Mouse (Mus musculus): ENCODE data around the gene Serinc2. TPM values are rescaled to one million over a fixed set of nuclear protein-coding genes. Genes with fewer than 3 reads are reported as not detected.

Gene Serinc2
- polyA plus RNA-seq, 1 experiment from 2014 or later, result 29.6 TPM

DNA sequence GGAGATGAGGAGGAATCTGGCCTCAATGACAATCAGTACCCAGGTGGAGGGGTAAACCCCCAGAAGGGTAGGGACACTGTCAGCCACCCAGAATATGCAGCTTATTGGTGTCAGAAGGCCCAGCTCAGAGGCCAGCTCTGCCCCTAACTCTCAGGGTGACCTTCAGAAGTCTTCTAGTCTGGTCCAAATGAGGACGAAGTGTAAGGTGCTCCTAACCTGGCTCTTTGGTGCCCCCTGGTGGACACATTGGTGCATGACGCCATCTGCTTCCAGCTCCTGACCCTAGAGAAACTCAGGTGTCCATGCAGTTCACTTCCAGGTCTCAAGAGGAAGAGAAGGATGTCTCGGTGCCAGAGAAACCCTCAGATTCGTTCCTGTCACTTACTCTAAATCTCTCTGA is 13.3 kb upstream of the Serinc2 start:
- no peaks in the 10 kb centered on the region for H3K4me1 ChIP-seq (ENCODE audit: control insufficient read depth, insufficient read depth, low read length)
- peak; percentile 60; the same call in 1 of the 2 replicates for ATAC-seq
- H3K27ac ChIP-seq (ENCODE audit: low read length), result no peak overlapping the region
- WGBS, result 5% methylated on average over 4 of the region's 4 CpGs
- H3K9me3 ChIP-seq (replicated peaks; ENCODE audit: control insufficient read depth, low read length, poor library complexity, severe bottlenecking), result no peaks in the 10 kb centered on the region
- no peaks in the 10 kb centered on the region for H3K36me3 ChIP-seq (ENCODE audit: control insufficient read depth, insufficient read depth, low read length)
- H3K9ac ChIP-seq (ENCODE audit: low read depth, low read length), result no peak overlapping the region
- H3K4me3 ChIP-seq (ENCODE audit: low read depth, low read length), result no peak overlapping the region
- no peaks in the 10 kb centered on the region for H3K27me3 ChIP-seq (ENCODE audit: control insufficient read depth, insufficient read depth, low read depth, low read length)
- no peak overlapping the region for H3K4me2 ChIP-seq (ENCODE audit: low read length)

DNA sequence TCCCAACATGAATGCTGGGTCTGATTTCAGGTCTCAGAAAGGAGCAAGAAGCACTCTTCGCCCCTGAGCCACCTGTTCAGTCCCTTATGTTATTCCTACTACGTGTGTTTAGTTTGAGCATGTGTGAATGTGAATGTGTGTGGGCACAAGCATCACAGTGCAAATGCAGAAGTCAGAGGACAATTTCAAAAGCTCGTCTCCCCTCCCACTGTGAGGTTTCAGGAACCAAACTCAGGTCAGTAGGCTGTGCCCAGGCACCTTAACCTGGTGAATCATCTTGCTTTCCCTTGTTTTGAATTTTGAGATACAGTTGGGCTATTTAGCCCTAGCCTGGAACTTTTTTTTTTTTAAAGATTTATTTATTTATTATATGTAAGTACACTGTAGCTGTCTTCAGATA is 10.8 kb upstream of the Serinc2 start:
- H3K36me3 ChIP-seq (ENCODE audit: control insufficient read depth, insufficient read depth, low read length), result no peaks in the 10 kb centered on the region
- H3K4me3 ChIP-seq (ENCODE audit: low read depth, low read length), result no peak overlapping the region
- WGBS, result 81% methylated on average over 3 of the region's 3 CpGs
- H3K4me1 ChIP-seq (ENCODE audit: control insufficient read depth, insufficient read depth, low read length), result no peaks in the 10 kb centered on the region
- no peak overlapping the region for H3K4me2 ChIP-seq (ENCODE audit: low read length)
- no peaks in the 10 kb centered on the region for H3K9me3 ChIP-seq (replicated peaks; ENCODE audit: control insufficient read depth, low read length, poor library complexity, severe bottlenecking)
- H3K27me3 ChIP-seq (ENCODE audit: control insufficient read depth, insufficient read depth, low read depth, low read length), result no peaks in the 10 kb centered on the region
- no peak overlapping the region for H3K9ac ChIP-seq (ENCODE audit: low read depth, low read length)
- no peak overlapping the region for H3K27ac ChIP-seq (ENCODE audit: low read length)
- no peak for ATAC-seq

DNA sequence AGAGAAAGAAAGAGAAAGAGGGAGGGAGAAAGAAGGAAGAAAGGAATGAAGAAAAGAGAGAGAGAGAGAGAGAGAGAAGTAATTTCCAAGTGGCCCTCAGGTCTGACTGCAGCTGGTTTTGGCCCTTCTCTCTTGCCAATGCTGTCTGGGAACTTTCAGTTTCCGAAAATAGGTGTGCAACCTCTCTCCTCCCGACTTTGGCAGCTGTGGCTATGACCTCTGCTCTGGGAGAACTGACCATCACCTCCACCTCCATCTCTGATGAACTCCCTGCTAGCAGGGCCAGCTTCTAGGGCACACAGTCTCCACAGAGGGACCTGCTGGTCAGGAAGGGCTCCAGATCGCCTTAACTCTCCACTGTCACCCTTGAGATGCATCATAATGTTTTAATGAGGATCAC is 7.5 kb upstream of the Serinc2 start:
- H3K36me3 ChIP-seq (ENCODE audit: control insufficient read depth, insufficient read depth, low read length), result no peaks in the 10 kb centered on the region
- H3K27ac ChIP-seq (ENCODE audit: low read length), result no peak overlapping the region
- 60% methylated on average over 3 of the region's 3 CpGs for WGBS
- no peaks in the 10 kb centered on the region for H3K4me1 ChIP-seq (ENCODE audit: control insufficient read depth, insufficient read depth, low read length)
- ATAC-seq, result no peak
- no peaks in the 10 kb centered on the region for H3K27me3 ChIP-seq (ENCODE audit: control insufficient read depth, insufficient read depth, low read depth, low read length)
- H3K9ac ChIP-seq (ENCODE audit: low read depth, low read length), result no peak overlapping the region
- H3K4me3 ChIP-seq (ENCODE audit: low read depth, low read length), result no peak overlapping the region
- H3K4me2 ChIP-seq (ENCODE audit: low read length), result no peak overlapping the region
- H3K9me3 ChIP-seq (replicated peaks; ENCODE audit: control insufficient read depth, low read length, poor library complexity, severe bottlenecking), result no peaks in the 10 kb centered on the region

GRCm38 (mm10) chr4:130283826-130284225 is 4.8 kb upstream of the Serinc2 start:
- Histone ChIP-seq H3K36me3 (ENCODE audit: control insufficient read depth, insufficient read depth, low read length) (no peaks in the 10 kb centered on the region), H3K4me1 (ENCODE audit: control insufficient read depth, insufficient read depth, low read length) (no peaks in the 10 kb centered on the region), H3K27me3 (ENCODE audit: control insufficient read depth, insufficient read depth, low read depth, low read length) (no peaks in the 10 kb centered on the region), H3K4me2 (ENCODE audit: low read length) (no peak overlapping the region), H3K4me3 (ENCODE audit: low read depth, low read length) (no peak overlapping the region), H3K9me3 (replicated peaks; ENCODE audit: control insufficient read depth, low read length, poor library complexity, severe bottlenecking) (no peaks in the 10 kb centered on the region), H3K27ac (ENCODE audit: low read length) (no peak overlapping the region), H3K9ac (ENCODE audit: low read depth, low read length) (no peak overlapping the region)
- no peak for ATAC-seq
- 83% methylated on average over 9 of the region's 9 CpGs for WGBS

DNA sequence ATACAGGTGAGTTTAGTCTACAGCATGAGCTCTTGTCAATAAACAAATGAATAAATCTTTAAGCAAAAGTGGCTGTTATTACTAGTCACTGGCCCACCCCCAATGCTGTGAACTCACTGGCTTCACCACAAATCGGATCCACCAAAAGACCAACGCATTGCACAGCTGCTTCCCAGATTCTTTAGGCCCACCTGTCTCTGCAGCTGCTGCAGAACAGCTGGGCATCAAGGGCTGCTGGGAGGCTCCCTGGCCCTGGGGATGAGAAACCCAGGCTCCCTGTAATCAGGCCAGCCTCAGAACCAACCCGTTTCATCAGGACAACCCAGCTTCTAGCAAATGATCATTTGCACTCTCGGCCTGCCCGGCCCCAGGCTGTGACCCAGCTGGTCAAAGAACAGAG is 3.9 kb upstream of the Serinc2 start:
- Histone ChIP-seq H3K9ac (ENCODE audit: low read depth, low read length) (no peak overlapping the region), H3K27ac (ENCODE audit: low read length) (no peak overlapping the region), H3K36me3 (ENCODE audit: control insufficient read depth, insufficient read depth, low read length) (no peaks in the 10 kb centered on the region), H3K9me3 (replicated peaks; ENCODE audit: control insufficient read depth, low read length, poor library complexity, severe bottlenecking) (no peaks in the 10 kb centered on the region), H3K27me3 (ENCODE audit: control insufficient read depth, insufficient read depth, low read depth, low read length) (no peaks in the 10 kb centered on the region), H3K4me3 (ENCODE audit: low read depth, low read length) (no peak overlapping the region), H3K4me2 (ENCODE audit: low read length) (no peak overlapping the region), H3K4me1 (ENCODE audit: control insufficient read depth, insufficient read depth, low read length) (no peaks in the 10 kb centered on the region)
- no peak for ATAC-seq
- 80% methylated on average over 5 of the region's 5 CpGs for WGBS

DNA sequence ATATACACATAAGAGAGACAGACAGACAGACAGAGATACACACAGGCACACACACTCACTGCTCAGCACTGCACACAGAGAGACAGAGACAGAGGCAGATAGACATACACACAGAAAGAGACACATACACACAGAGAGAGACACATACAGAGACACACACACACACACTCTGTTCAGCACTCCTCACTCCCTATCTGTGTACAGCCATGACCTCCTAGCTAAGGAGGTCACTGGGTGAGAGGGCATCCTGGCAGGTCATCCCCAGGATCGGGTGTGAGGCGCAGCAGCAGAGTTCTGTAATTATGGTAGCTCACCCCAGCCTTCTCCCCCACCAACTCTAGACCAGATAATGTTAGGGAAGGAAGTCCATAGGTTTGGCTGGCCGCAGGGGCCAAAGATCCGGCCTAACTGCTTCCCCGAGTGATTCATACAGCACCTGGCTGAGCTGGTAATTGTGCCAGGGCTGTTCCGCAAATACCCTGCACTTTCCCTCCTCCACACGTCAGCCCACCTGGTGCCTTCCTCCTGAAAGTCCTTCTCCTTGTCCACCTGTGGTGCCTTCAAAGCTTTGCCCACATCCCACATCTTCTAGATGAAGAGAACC is 2.3 kb downstream of the Serinc2 start:
- Histone ChIP-seq H3K4me1 (ENCODE audit: control insufficient read depth, insufficient read depth, low read length) (peaks cover 21% of the 10 kb centered on the region), H3K9me3 (replicated peaks; ENCODE audit: control insufficient read depth, low read length, poor library complexity, severe bottlenecking) (no peaks in the 10 kb centered on the region), H3K27ac (ENCODE audit: low read length) (no peak overlapping the region), H3K9ac (ENCODE audit: low read depth, low read length) (no peak overlapping the region), H3K4me2 (ENCODE audit: low read length) (no peak overlapping the region), H3K4me3 (ENCODE audit: low read depth, low read length) (no peak overlapping the region), H3K36me3 (ENCODE audit: control insufficient read depth, insufficient read depth, low read length) (no peaks in the 10 kb centered on the region), H3K27me3 (ENCODE audit: control insufficient read depth, insufficient read depth, low read depth, low read length) (no peaks in the 10 kb centered on the region)
- 75% methylated on average over 7 of the region's 7 CpGs for WGBS
- no peak for ATAC-seq

DNA sequence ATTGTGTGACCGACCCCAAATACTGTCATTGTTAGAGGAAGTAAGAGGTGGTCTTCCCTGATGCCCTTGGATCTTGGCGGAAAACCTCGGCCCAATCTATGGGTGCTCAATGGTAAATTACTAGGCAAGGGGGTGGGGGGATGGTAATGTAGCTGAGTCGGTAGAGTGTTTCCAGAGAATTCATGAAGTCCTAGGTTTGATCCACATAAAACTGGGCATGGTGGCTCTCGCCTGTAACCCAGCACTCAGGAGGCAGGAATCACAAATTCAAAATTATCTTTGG is 3.2 kb downstream of the Serinc2 start:
- H3K4me2 ChIP-seq (ENCODE audit: low read length), result peak overlapping the region; percentile 82
- H3K36me3 ChIP-seq (ENCODE audit: control insufficient read depth, insufficient read depth, low read length), result no peaks in the 10 kb centered on the region
- peak overlapping the region; percentile 92 for H3K27ac ChIP-seq (ENCODE audit: low read length)
- ATAC-seq, result no peak
- no peaks in the 10 kb centered on the region for H3K27me3 ChIP-seq (ENCODE audit: control insufficient read depth, insufficient read depth, low read depth, low read length)
- no peaks in the 10 kb centered on the region for H3K9me3 ChIP-seq (replicated peaks; ENCODE audit: control insufficient read depth, low read length, poor library complexity, severe bottlenecking)
- peak overlapping the region; percentile 94 for H3K9ac ChIP-seq (ENCODE audit: low read depth, low read length)
- 37% methylated on average over 5 of the region's 5 CpGs for WGBS
- peak overlapping the region; percentile 78 for H3K4me3 ChIP-seq (ENCODE audit: low read depth, low read length)
- peaks cover 21% of the 10 kb centered on the region for H3K4me1 ChIP-seq (ENCODE audit: control insufficient read depth, insufficient read depth, low read length)

DNA sequence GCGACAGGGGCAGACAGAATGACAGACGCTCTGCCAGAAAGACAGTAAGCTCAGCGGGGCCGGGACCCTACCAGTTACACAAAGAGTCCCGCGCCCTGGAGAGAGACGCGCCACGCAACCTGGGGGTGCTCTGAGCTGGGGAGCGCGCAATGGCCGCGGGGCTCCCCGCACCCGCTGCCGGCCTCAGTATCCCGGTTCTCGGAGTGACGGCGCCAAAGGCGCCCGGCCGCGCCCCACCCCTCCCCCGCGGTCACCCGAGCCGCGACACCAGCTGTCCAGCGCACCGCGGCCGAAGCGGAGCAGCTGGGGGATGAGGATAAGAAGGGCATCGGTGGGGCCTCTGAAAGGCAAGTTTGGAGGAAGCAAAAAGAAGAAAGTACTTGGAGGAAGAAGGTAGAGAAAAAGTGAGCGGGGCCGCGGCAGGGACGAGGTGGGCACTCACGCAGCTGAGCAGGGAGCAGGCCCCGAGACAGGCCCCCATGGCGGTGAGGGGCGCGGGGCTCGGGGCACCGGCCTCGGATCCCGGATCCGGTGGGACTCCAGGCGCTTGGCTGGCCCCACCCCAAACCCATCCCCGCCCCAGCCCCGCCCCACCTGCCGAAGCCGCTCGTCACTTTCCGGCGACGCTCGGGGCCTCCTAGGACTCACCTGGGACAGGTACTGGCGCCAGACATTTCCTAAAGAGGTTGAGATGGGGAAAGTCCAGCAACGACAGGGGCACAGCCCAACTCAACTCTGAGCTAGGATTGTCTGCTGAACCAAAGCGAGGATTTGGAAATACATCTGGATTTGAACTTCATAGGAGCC is 3.8 kb downstream of the Serinc2 start:
- H3K27ac ChIP-seq (ENCODE audit: low read length), result peak overlapping the region; percentile 92
- ATAC-seq, result peak; percentile 59
- peaks cover 21% of the 10 kb centered on the region for H3K4me1 ChIP-seq (ENCODE audit: control insufficient read depth, insufficient read depth, low read length)
- H3K27me3 ChIP-seq (ENCODE audit: control insufficient read depth, insufficient read depth, low read depth, low read length), result no peaks in the 10 kb centered on the region
- no peaks in the 10 kb centered on the region for H3K36me3 ChIP-seq (ENCODE audit: control insufficient read depth, insufficient read depth, low read length)
- H3K9me3 ChIP-seq (replicated peaks; ENCODE audit: control insufficient read depth, low read length, poor library complexity, severe bottlenecking), result no peaks in the 10 kb centered on the region
- peak overlapping the region; percentile 78 for H3K4me3 ChIP-seq (ENCODE audit: low read depth, low read length)
- under 1% methylated on average over 62 of the region's 62 CpGs for WGBS
- peak overlapping the region; percentile 94 for H3K9ac ChIP-seq (ENCODE audit: low read depth, low read length)
- H3K4me2 ChIP-seq (ENCODE audit: low read length), result peak overlapping the region; percentile 82

DNA sequence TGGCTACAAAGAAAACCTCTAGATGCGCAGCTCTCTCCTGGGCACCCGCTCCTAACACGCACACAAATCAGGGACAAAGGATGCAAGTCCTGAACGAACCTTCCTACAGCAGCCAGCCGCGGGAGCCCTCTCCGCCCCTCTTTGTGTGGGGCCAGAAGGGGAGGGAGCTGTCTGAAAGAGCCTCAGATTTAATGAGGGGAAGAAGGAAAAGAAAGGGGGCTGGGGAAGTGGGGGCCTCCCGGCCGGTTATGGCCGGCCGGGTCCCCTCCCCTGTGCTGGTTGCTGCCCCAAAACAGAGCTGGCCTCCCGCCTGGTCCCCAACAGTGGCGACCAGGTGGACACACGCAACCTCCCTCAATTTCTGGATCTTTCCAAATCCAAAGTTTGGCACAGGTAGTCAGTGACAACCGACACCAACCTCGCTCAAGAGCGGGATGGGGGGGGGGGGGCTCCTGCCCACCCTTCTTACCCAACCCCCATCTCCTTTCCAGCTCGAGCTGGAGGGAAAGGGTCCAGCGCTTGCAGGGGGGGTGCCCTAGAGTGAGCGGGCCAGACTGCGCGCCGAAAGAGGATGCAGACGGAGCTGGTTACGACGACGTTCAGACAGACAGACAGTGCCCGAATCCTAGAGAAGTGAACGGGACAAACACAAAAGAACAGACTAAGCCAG is 4.5 kb downstream of the Serinc2 start:
- Histone ChIP-seq H3K4me1 (ENCODE audit: control insufficient read depth, insufficient read depth, low read length) (peaks cover 21% of the 10 kb centered on the region), H3K4me2 (ENCODE audit: low read length) (peak overlapping the region; percentile 82), H3K27ac (ENCODE audit: low read length) (peak overlapping the region; percentile 92), H3K27me3 (ENCODE audit: control insufficient read depth, insufficient read depth, low read depth, low read length) (no peaks in the 10 kb centered on the region), H3K36me3 (ENCODE audit: control insufficient read depth, insufficient read depth, low read length) (no peaks in the 10 kb centered on the region), H3K9me3 (replicated peaks; ENCODE audit: control insufficient read depth, low read length, poor library complexity, severe bottlenecking) (no peaks in the 10 kb centered on the region), H3K9ac (ENCODE audit: low read depth, low read length) (peak overlapping the region; percentile 94), H3K4me3 (ENCODE audit: low read depth, low read length) (peak overlapping the region; percentile 78)
- ATAC-seq, result peak; percentile 75
- WGBS, result 0% methylated on average over 29 of the region's 29 CpGs

Measured in midbrain, embryonic 16.5 days (tissue).